Mouse (Mus musculus): Measurements from ENCODE around the gene Abcb6.

Abcb6 gene

DNA sequence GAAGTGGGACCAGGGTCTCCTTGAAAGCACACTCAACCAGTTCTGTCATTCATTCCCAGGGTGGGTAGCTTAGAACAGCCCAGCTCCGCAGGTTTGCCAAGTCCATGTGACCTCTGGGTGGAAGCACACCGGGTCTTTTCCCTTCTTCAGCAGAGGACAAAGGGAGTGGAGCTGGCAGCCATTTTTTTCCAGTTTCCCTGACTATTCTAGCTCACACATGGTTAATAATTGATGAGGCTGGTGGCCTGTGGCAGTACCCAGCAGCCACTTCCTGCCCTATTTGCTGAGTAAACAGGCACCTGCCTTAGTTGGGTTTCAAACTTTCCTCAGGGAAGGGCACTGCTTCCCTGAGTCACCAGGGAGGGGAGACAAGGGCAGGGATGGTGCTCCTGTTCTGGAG lies 34.2 kb upstream of the Abcb6 start:
- Histone ChIP-seq H3K27me3 (ENCODE audit: control insufficient read depth, insufficient read depth, low read length, poor library complexity, severe bottlenecking) (no peaks in the 10 kb centered on the region), H3K36me3 (ENCODE audit: control insufficient read depth, insufficient read depth, low read length, poor library complexity, severe bottlenecking) (peaks cover 13% of the 10 kb centered on the region)
- no peak for DNase-seq (ENCODE audit: low read depth, low spot score)

DNA sequence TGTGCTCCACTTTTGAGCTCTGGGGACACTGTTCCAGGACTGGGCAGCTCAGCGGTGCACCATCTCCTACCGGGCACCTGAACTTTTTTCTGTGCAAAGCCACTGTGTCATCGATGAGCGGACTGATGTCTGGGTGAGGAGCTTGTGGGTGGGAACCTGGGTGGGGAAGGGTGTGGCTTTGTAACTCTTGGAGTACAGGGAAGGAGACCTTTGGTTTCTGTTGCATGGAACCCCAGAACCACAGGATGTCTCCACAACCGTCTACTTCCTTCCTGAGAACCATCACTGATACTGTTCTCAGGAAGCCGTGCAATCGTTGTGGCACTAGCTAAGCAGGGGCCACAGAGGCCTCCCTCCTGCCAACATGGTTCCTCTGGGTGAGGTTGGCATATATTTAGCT lies 32.9 kb upstream of the Abcb6 start:
- no peak for DNase-seq (ENCODE audit: low read depth, low spot score)
- Histone ChIP-seq H3K27me3 (ENCODE audit: control insufficient read depth, insufficient read depth, low read length, poor library complexity, severe bottlenecking) (no peaks in the 10 kb centered on the region), H3K36me3 (ENCODE audit: control insufficient read depth, insufficient read depth, low read length, poor library complexity, severe bottlenecking) (peaks cover 13% of the 10 kb centered on the region)

DNA sequence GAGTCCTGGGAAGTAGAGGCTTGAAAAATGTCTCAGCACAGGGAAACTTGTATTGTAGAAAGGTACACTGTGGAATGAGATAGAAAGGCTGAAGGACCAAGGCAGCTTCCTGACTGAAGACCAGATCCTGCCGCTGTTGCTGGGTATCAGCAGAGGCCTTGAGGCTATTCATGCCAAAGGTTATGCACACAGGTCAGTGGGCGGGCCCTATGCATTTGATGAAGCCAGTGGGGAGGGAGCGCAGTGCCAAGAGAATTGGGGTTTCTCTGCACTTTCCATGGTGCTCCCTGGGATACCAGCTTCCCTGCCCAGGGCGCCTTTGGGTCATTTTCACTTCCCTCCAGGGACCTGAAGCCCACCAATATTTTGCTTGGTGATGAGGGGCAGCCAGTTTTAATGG lies 32.4 kb upstream of the Abcb6 start:
- no peaks in the 10 kb centered on the region for H3K27me3 ChIP-seq (ENCODE audit: control insufficient read depth, insufficient read depth, low read length, poor library complexity, severe bottlenecking)
- DNase-seq (ENCODE audit: low read depth, low spot score), result no peak
- H3K36me3 ChIP-seq (ENCODE audit: control insufficient read depth, insufficient read depth, low read length, poor library complexity, severe bottlenecking), result peaks cover 13% of the 10 kb centered on the region

DNA sequence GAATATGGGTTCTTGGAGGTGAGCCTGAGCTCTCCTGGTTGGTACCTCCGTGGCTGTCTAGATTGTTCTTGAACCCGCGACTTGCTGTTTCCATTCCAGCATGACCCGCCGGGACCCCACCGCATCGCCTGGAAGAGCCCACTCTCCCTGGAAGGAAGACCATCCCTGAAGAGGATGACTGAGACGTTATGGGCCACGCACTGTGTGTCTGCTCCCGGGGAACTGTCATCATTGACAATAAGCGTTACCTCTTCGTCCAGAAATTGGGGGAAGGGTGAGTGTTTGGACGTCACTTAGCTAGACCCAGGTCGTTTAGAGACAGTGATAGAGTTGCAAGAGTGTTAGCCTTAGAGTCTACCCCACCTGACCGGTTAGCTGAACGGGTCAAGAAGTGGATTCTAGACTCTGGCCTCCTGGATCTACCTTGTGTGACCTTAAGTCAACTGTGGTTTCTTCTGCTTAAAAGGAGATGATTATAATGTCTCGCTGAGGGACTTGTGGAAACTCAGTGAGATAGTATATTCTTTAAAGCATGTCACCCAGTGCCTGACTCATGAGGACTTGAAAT lies 31.0 kb upstream of the Abcb6 start:
- Histone ChIP-seq H3K27me3 (ENCODE audit: control insufficient read depth, insufficient read depth, low read length, poor library complexity, severe bottlenecking) (no peaks in the 10 kb centered on the region), H3K36me3 (ENCODE audit: control insufficient read depth, insufficient read depth, low read length, poor library complexity, severe bottlenecking) (peaks cover 13% of the 10 kb centered on the region)
- DNase-seq (ENCODE audit: low read depth, low spot score), result no peak

DNA sequence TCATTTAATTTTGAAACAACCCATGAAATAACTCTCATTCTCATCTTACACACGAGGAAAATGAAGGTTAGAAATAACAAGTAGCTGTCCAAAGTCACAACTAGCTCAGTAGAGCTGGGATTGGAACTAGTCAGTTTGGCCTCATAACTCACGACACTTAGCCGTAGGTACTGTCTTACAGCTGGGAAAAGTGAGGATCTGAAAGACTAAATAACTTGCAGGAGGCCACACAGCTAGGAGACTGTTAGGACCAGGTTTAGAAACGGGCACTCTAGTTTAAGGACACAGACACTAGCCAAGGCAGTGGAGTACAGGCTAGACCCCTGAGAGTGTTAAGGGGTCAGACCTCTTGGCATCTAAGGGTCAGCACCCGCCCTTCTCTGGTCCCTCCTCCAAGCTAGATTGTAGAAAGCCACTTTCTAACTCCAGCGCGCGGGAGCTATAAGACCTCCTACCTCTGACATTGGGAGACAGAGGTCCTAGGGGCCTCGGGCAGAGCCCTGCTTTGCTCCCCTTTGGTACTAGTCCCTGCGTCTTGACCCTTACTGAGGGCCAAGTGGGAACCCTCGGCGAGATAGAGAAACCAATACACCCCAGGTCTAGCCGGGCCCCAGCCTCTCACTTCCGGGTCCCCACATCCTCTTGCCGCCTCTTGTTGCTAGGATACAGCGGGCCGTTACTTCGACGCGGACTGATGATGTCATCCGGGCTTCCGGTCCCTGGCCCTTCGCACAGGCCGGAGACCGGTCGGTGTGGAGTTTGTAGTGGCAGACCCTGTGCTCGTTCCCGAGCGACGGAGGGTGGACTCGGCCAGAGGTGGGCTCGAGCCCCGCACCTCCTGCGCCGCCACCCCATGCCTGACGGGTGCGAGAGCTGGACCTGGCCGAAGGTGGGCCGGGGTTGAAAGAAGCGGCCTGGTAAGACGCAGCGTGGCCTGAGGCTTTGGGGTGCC lies 30.2 kb upstream of the Abcb6 start, which contains the start of the genes Glb1l and Stk16:
Gene Glb1l (minus strand): TSS at position 678 of the 952 bp plus-strand sequence.
Gene Stk16 (plus strand): TSS at position 703 of the 952 bp plus-strand sequence.
- no peaks in the 10 kb centered on the region for H3K27me3 ChIP-seq (ENCODE audit: control insufficient read depth, insufficient read depth, low read length, poor library complexity, severe bottlenecking)
- peak; percentile 97 for DNase-seq (ENCODE audit: low read depth, low spot score)
- H3K36me3 ChIP-seq (ENCODE audit: control insufficient read depth, insufficient read depth, low read length, poor library complexity, severe bottlenecking), result peaks cover 10% of the 10 kb centered on the region; the same call in 1 of the 2 replicates

DNA sequence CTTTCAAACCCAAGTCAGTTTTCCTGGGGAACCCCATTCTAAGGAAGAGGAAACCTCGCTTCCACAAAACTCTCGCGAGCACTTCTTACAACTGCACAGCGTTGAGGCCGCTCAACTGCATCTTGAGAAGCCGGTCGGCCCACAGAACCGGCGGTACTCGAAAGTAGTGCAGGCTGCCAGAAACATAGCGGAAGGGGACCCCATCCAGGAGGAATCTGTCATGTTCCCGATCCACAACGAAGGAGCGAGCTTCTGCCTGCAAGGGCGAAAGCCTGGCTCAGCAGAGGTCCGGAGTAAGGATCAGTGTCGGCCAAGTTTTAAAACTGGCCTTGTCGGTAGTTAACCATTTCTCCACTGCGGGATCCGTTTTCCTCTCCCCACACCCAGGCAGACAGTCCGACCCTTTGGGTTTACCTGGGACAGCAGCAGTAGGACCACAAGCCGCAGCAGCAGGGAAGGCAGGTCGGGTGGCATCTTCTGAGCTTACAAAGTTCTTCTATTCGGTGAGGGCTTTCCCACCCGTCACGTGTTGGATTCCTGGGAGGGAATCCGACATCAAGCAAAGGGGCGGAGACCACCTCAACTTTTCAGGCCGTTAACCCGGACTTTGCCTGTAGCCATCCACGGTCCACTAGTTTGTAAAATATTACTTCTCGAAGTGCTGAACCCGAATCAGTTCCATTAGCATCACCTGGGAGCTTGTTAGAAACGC lies 28.9 kb upstream of the Abcb6 start:
- no peak for DNase-seq (ENCODE audit: low read depth, low spot score)
- Histone ChIP-seq H3K27me3 (ENCODE audit: control insufficient read depth, insufficient read depth, low read length, poor library complexity, severe bottlenecking) (no peaks in the 10 kb centered on the region), H3K36me3 (ENCODE audit: control insufficient read depth, insufficient read depth, low read length, poor library complexity, severe bottlenecking) (peaks cover 2% of the 10 kb centered on the region; the same call in 1 of the 2 replicates)

DNA sequence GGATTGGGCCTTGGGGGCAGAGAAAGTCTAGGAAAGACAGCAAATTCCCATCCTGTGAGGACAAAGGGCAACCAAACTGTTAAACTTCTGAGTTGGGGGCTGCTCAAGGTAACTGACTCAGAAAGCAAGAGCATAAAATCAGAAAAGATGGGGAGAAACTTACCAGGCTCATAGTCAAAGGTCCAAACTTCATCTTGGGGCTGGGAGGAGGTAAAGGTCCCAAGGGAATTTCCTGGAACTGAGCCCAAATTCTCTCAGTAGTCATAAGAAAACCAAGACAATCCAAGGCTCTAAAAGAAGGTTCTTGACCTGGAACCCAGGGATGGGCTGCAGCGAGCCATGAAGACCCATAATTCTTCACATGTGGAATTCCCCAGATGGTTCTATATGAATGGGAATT lies 21.0 kb upstream of the Abcb6 start:
- H3K36me3 ChIP-seq (ENCODE audit: control insufficient read depth, insufficient read depth, low read length, poor library complexity, severe bottlenecking), result peaks cover 4% of the 10 kb centered on the region; the same call in 1 of the 2 replicates
- H3K27me3 ChIP-seq (ENCODE audit: control insufficient read depth, insufficient read depth, low read length, poor library complexity, severe bottlenecking), result no peaks in the 10 kb centered on the region
- no peak for DNase-seq (ENCODE audit: low read depth, low spot score)

DNA sequence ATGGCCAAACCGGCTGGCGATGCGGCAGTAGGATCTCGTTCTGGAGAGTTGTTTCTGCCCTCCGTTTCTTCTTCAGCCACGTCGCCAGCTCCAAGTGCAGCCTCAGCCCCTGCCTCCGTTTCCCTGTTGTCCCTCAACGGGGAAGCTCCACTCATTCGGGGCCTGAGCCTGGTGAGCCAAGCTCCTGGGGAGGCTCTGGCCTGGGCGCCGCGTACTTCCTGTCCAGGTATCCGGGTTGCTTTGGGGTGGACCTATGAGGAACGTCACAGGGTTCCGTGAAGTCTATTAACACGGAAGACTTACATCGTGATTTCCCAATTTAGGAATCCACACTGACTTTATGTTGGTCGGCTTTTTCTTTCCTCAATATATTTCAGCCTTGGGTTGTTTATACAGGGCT lies 12.3 kb upstream of the Abcb6 start:
- DNase-seq (ENCODE audit: low read depth, low spot score), result peak; percentile 52
- peaks cover 2% of the 10 kb centered on the region; the same call in 1 of the 2 replicates for H3K36me3 ChIP-seq (ENCODE audit: control insufficient read depth, insufficient read depth, low read length, poor library complexity, severe bottlenecking)
- no peaks in the 10 kb centered on the region for H3K27me3 ChIP-seq (ENCODE audit: control insufficient read depth, insufficient read depth, low read length, poor library complexity, severe bottlenecking)

DNA sequence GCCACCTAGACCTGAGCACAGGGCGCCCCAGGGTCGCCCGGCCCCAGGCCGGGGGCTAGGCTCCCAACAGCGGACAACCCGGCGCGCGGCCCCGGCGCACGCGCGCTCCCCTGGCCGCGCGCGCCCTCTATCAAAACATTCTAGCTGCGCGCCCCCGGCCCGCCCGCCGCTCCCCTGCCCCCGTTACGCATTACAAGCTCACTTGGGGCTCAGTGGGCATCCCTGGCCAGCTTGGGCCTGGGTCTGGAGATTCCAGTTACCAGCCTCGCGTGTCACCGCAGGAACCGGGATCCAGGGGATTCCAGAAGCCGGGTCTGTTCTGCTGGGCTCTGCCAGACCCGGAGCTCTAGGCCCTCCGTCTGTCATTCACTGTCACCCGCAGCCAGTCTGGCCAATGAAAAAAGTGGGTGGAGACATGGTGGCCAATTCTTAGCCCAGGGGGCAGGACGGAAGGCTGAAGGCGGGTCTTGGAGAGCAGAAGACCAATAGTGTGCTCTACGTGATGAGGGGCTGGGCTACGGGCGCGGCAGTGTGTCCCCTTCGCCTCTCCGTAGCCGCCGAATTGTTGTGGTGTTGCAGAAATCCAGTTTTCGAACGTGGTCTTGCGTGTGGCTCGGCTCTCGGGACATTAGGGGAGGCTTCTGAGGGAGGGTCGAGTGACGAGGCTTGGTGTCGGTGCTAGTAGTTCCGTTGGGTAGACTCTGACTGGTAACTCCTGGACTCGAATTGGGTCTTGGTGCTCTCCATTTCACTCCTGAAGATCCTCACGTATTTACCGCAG lies 11.6 kb upstream of the Abcb6 start, which contains the start of the genes Ankzf1 and Atg9a:
Gene Ankzf1 (plus strand): TSS at position 530 of the 781 bp plus-strand sequence.
Gene Atg9a (minus strand): TSS at position 575 of the 781 bp plus-strand sequence.
- Histone ChIP-seq H3K36me3 (ENCODE audit: control insufficient read depth, insufficient read depth, low read length, poor library complexity, severe bottlenecking) (peaks cover 2% of the 10 kb centered on the region), H3K27me3 (ENCODE audit: control insufficient read depth, insufficient read depth, low read length, poor library complexity, severe bottlenecking) (no peaks in the 10 kb centered on the region)
- peak; percentile 97 for DNase-seq (ENCODE audit: low read depth, low spot score)

DNA sequence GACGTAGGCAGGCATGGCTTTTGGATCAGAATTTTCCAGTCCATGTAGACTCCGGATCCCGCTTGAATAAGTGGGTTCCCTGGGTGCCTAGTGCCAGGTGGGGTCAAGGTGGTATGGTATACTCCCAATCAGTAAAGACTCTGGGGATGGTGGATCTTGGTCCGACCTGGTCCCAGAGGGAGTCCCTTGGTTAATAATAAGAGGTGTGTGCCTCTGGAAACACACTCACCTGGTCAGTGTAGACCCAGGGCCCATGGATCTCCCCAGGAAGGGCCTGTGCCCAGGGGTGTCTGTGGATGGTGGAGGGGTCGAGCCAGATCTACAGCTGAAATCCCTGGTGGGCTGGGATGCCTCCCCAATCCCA lies 11.0 kb upstream of the Abcb6 start:
- Histone ChIP-seq H3K36me3 (ENCODE audit: control insufficient read depth, insufficient read depth, low read length, poor library complexity, severe bottlenecking) (peaks cover 2% of the 10 kb centered on the region), H3K27me3 (ENCODE audit: control insufficient read depth, insufficient read depth, low read length, poor library complexity, severe bottlenecking) (no peaks in the 10 kb centered on the region)
- DNase-seq (ENCODE audit: low read depth, low spot score), result no peak

DNA sequence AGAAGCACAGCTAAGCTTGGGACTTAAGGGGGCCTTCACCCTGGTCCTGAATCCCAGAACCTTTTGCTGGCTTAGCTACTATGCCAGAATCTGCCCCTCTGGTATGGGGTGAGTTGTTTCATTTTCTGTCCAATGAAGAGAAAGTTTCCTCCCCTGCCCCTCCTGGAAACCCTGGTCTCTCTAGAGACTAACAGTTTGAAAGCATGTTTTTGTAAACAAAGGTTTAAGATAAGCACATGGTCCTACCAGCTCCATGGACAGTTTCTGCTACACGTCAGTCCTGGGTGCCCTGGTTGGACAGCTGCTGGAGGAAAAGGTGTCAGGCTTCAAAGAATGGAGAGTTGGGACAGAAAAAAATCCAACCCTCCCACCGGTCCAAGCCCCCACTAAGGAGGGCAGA lies 10.4 kb upstream of the Abcb6 start:
- no peak for DNase-seq (ENCODE audit: low read depth, low spot score)
- Histone ChIP-seq H3K36me3 (ENCODE audit: control insufficient read depth, insufficient read depth, low read length, poor library complexity, severe bottlenecking) (peaks cover 2% of the 10 kb centered on the region), H3K27me3 (ENCODE audit: control insufficient read depth, insufficient read depth, low read length, poor library complexity, severe bottlenecking) (no peaks in the 10 kb centered on the region)

DNA sequence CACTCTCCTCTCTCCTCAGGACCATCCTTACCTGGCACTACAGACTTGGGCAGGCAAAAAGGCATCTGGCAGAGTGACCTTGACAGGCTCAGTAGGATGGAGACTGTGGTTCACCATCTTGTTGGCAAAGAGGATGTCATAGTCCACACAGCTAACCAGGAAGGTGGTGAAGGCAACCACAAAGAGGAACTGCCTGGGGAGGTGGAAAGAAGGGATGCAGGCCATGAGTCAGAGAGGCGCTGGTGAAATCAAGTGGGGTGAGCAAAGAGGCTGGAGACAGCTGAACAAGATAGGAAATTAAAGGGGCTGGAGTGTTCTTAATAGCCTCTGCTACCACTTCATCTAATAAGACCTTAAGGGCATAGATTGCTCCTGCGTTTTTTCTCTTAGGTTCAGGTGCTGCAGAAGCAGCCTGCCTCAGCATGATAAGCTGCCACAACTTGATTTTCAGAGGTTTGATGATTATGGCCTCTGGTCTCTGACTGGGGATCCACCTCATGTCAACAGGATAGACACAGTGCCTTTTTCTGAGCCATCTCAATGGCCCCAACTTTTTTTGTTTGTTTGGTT lies 7.8 kb upstream of the Abcb6 start:
- peaks cover 2% of the 10 kb centered on the region for H3K36me3 ChIP-seq (ENCODE audit: control insufficient read depth, insufficient read depth, low read length, poor library complexity, severe bottlenecking)
- no peak for DNase-seq (ENCODE audit: low read depth, low spot score)
- H3K27me3 ChIP-seq (ENCODE audit: control insufficient read depth, insufficient read depth, low read length, poor library complexity, severe bottlenecking), result no peaks in the 10 kb centered on the region

DNA sequence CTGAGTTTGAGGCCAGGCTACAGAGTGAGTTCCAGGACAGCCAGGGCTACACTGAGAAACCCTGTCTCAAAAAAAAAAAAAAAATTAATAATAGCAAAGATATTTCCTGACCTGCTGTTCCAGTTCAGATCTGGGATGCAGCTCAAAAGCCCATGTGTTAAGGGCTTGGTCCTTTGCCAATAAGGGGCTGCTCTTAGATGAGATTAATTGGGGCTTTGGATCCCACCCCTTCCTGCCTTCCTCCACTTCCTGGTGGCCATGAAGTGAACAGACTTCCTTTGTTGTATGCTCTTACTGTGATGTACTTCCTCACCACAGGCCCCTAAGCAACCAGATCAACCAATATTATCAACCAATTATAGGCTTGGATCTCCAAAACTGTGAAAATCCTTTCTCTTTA lies 6.9 kb upstream of the Abcb6 start:
- no peak for DNase-seq (ENCODE audit: low read depth, low spot score)
- peaks cover 2% of the 10 kb centered on the region for H3K36me3 ChIP-seq (ENCODE audit: control insufficient read depth, insufficient read depth, low read length, poor library complexity, severe bottlenecking)
- H3K27me3 ChIP-seq (ENCODE audit: control insufficient read depth, insufficient read depth, low read length, poor library complexity, severe bottlenecking), result no peaks in the 10 kb centered on the region

DNA sequence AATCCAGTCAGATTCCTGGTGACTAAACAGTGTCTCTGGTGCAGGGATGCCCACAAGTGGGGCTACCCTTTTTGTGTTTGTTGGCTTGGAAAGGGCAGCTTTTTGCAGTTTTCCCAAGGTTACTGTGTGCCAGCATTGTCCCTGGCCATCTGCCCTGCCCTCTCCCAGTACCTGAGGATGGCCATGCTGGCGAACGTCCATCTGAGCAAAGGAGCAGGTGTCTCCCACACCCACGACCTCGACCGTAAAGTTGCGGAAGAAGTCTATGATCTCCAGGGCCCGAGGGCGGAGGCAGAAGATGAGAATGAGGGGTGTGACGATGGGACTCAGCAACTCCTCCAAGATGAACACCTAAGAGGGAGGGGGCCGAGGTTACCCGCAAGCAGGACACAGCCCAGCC lies 5.3 kb upstream of the Abcb6 start:
- no peak for DNase-seq (ENCODE audit: low read depth, low spot score)
- Histone ChIP-seq H3K27me3 (ENCODE audit: control insufficient read depth, insufficient read depth, low read length, poor library complexity, severe bottlenecking) (no peaks in the 10 kb centered on the region), H3K36me3 (ENCODE audit: control insufficient read depth, insufficient read depth, low read length, poor library complexity, severe bottlenecking) (peaks cover 2% of the 10 kb centered on the region)

All from splenic B cell, adult 2 months (primary cell).